Mouse (Mus musculus) WW6 (cell line): ENCODE data around the gene Git2.

Experiments
- DNase-seq: peaks from one replicate; pipeline ENCODE4 v3.0.0-alpha.2; 2013; ENCODE audit warnings: low read depth, low spot score

The Git2 gene

GRCm38 (mm10) chr5:114764812-114765735 lies 10.2 kb downstream of the Git2 start:
- DNase-seq: no peak

GRCm38 (mm10) chr5:114761980-114762379 lies 13.3 kb downstream of the Git2 start:
- no peak for DNase-seq

- no peak for DNase-seq
Observed at GRCm38 (mm10) chr5:114759536-114760090, 15.7 kb downstream of the Git2 start.

GRCm38 (mm10) chr5:114753384-114753783 lies 21.9 kb downstream of the Git2 start:
- DNase-seq: no peak

GRCm38 (mm10) chr5:114752397-114752796 lies 22.9 kb downstream of the Git2 start:
- DNase-seq: no peak

GRCm38 (mm10) chr5:114750325-114750724 lies 25.0 kb downstream of the Git2 start:
- no peak for DNase-seq

- no peak for DNase-seq
Observed at GRCm38 (mm10) chr5:114747521-114747920, 27.8 kb downstream of the Git2 start.

- DNase-seq: no peak
Observed at GRCm38 (mm10) chr5:114746886-114747285, 28.4 kb downstream of the Git2 start.

- DNase-seq: no peak
Observed at GRCm38 (mm10) chr5:114745581-114745980, 29.7 kb downstream of the Git2 start.

- DNase-seq: no peak
Observed at GRCm38 (mm10) chr5:114743697-114744090, 31.6 kb downstream of the Git2 start.

- DNase-seq: no peak
Observed at GRCm38 (mm10) chr5:114742998-114743696, 32.2 kb downstream of the Git2 start.

GRCm38 (mm10) chr5:114742572-114742971 lies 32.7 kb downstream of the Git2 start:
- DNase-seq: no peak

GRCm38 (mm10) chr5:114740595-114740994 lies 34.7 kb downstream of the Git2 start:
- no peak for DNase-seq

- no peak for DNase-seq
Observed at GRCm38 (mm10) chr5:114738707-114739241, 36.5 kb downstream of the Git2 start.

GRCm38 (mm10) chr5:114737090-114737887 lies 38.0 kb downstream of the Git2 start:
- no peak for DNase-seq

GRCm38 (mm10) chr5:114733606-114734005 lies 41.7 kb downstream of the Git2 start:
- DNase-seq: no peak

- no peak for DNase-seq
Observed at GRCm38 (mm10) chr5:114731969-114732368, 43.3 kb downstream of the Git2 start.

GRCm38 (mm10) chr5:114731498-114731897 lies 43.8 kb downstream of the Git2 start:
- DNase-seq: no peak

- no peak for DNase-seq
Observed at GRCm38 (mm10) chr5:114730129-114730528, 45.2 kb downstream of the Git2 start.

- DNase-seq: no peak
Observed at GRCm38 (mm10) chr5:114728160-114728559, 47.2 kb downstream of the Git2 start.

GRCm38 (mm10) chr5:114722846-114723245 lies 52.5 kb downstream of the Git2 start:
- DNase-seq: no peak
